Mouse (Mus musculus): ENCODE measurements around the gene Scrg1.

GRCm38 (mm10) chr8:57426074-57426473, 29.6 kb upstream of the Scrg1 start:
- TF ChIP-seq CTCF (IDR thresholded peaks at IDR 0.05; ENCODE audit: low read depth) (peak; percentile 6; the same call in 1 of the 2 replicates), EP300 (IDR thresholded peaks at IDR 0.05; ENCODE audit: low read depth) (no peak)
